Mouse (Mus musculus) E14TG2a.4 (cell line): ENCODE measurements around the gene Orm1.

Experiments
- CTCF ChIP-seq: conservative IDR thresholded peaks from 2 replicates; pipeline ENCODE4 v1.5.1; 2014; ENCODE audit warnings: low read length
- NANOG ChIP-seq: IDR thresholded peaks from 2 replicates; pipeline ENCODE4 v1.6.1; 2014; ENCODE audit warnings: borderline replicate concordance, low read length, mixed read lengths
- POU5F1 ChIP-seq: IDR thresholded peaks from 2 replicates; pipeline ENCODE4 v1.6.1; 2014; ENCODE audit warnings: low read length, borderline replicate concordance

DNA sequence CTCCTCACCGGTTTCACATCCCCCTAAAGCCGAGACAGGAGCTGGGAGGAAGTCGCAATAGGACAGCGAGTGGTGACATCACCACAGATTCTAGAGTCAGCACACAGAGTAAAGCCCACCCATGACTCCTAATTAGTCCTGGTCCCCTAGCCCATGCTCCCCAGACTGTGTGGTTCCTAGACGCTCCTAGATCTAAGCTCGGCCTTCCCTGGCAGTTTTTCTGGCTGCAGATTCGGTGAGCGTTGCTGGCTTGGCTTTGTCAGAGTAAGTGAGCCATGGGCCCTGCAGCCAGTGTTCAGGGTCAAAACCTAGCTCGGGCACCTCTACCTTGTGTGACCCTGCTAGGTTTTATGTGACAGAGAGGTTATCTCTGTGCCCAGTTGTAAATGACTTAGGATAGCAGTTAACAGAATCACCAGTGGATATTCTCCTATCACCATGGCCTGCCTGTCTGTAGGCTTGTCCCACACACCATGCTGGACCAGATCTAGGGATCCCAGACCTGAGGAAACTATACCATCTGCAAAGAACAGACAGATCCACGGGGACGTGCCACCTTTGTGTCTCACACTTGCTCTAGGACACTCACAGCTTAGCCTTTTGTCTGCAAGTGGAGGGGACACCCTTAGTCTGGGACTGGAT, 45.6 kb downstream of the Orm1 start:
- TF ChIP-seq CTCF (no peak), POU5F1 (no peak), NANOG (no peak)
